Mouse (Mus musculus): ENCODE results near the gene 1110017D15Rik.

GRCm38 (mm10) chr4:41522136-41522535 lies 5.0 kb upstream of the 1110017D15Rik start:
- TF ChIP-seq CTCF (IDR thresholded peaks at IDR 0.05; ENCODE audit: low read depth, low read length) (no peak), TAL1 (conservative IDR thresholded peaks at IDR 0.05; ENCODE audit: low read depth, low read length) (no peak), GATA1 (IDR thresholded peaks at IDR 0.05; ENCODE audit: borderline replicate concordance, low read length) (no peak), POLR2AphosphoS5 (IDR thresholded peaks at IDR 0.05; ENCODE audit: insufficient replicate concordance, low read depth, low read length) (no peak)

All from G1E (cell line).